Mouse (Mus musculus) embryonic stem cell, embryonic (primary cell): ENCODE measurements around the gene Vamp1.

Experiments
- CTCF ChIA-PET, 4 experiments: fragments of 300-600 bp in 2 of 4; fragments of 350-600 bp in 2 of 4; sonication (Branson Sonifier 250); formaldehyde crosslinking; loops; one replicate each; lab custom pipeline; 2022; ENCODE audit warnings: inconsistent platforms in 2 of 4; lab: Charles Lee
- POLR2A ChIA-PET, 4 experiments: fragments of 300-600 bp in 2 of 4; fragments of 350-600 bp in 2 of 4; sonication (Branson Sonifier 250); formaldehyde crosslinking; loops; one replicate each; lab custom pipeline; 2022; ENCODE audit warnings: antibody characterized with exemption in 4 of 4, inconsistent platforms in 1 of 4; lab: Charles Lee

The Vamp1 gene

DNA sequence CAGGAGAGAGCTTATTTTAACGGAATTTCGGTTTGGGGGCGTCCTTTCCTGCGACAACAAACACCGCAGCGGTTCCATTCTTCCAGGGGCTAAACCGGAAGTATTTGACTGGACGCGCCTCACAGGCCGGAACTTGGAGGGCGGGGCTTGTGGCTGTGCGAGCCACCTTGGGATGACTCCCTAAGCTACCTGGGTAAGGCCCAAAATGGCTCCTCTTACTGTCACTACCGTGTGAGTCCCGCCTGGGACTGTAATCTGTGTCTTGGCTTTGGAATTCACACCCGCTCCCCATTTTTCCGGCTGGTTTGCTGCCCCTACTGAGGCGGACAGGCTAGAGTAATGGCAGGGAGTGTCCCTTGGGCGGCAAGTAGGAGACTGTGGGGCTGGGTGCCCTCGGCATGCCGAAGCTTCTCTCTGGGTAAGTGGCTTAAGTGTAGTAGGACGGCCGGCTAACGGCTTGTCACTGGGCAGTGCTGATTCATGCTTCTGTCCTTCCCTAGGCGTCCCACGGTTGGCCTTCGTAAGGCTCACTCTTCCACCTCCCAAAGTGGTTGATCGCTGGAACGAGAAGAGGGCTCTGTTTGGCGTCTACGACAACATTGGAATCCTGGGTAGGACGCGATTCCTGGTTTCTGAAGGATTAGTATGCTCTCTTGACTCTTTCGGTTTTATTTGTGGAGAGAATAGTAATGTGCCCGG lies 23.2 kb upstream of the Vamp1 start:
- ChIA-PET CTCF (interaction anchor here (0.7 to 1.6 kb wide), 20 partner anchors 11 to 490 kb away, joined by 3 to 6 read pairs (median 3); partner anchors contain the start of genes Grcc10 (in 1 of the 4) and Mlf2 (in 1 of the 4)), POLR2A (interaction anchor here (0.5 to 7.4 kb wide), 151 partner anchors 8 to 717 kb away, joined by 3 to 305 read pairs (median 4); partner anchors contain the start of genes Gapdh (in 3 of the 4), Grcc10 (in 3 of the 4), Vamp1 (in 3 of the 4) and Cdca3 (in 2 of the 4))

DNA sequence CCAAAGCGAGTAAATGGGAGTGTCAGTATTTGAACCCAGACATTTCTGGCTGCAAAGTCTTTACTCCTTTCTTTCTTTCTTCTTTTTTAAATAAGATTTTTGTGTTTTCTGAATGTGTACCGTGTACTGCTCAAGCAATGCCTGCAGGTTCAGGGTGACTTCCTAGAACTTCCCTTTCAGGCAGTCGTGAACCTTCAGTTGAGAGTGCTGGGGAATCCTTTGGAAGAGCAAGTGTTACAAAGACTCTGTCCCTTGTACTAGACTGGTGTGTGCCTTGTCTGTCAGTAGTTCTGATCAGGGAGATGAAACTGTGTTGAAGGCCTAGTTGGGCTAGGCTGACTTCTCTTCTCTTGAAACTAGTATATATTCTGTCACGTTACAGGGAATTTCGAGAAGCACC lies 22.5 kb upstream of the Vamp1 start:
- CTCF ChIA-PET, result interaction anchor here in 1 of 4 experiments (1.3 kb wide), 1 partner anchor 31 kb away, joined by 4 read pairs; no protein-coding TSS in a partner anchor
- POLR2A ChIA-PET, result interaction anchor here (0.7 to 7.4 kb wide), 16 partner anchors 8 to 387 kb away, joined by 3 to 305 read pairs (median 12); partner anchors contain the start of genes Gapdh (in 1 of the 4) and Lpar5 (in 1 of the 4)

DNA sequence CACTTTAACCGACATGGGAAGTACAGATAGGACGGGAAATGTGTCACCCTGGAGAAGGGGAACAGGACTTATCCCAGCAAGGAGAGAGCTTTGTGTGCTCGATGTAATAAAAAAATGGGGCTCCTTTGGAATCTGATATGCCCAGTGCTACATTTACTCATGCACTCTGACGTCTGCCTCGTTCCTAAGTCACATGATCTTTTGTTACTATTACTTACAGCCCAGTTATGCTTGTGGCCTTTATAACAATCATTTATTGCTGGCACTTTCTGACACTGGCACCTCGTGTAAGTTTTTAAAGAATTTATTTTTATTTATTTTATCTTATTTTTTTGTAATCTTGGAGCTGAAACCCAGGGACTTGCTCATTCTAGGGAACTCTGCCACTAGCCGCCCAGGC lies 22.0 kb upstream of the Vamp1 start:
- ChIA-PET POLR2A (interaction anchor here in 3 of 4 experiments (0.6 to 7.4 kb wide), 6 partner anchors 9 to 56 kb away, joined by 3 to 305 read pairs (median 23); partner anchors contain the start of gene Gapdh (in 1 of the 3)), CTCF (no interaction called here)

DNA sequence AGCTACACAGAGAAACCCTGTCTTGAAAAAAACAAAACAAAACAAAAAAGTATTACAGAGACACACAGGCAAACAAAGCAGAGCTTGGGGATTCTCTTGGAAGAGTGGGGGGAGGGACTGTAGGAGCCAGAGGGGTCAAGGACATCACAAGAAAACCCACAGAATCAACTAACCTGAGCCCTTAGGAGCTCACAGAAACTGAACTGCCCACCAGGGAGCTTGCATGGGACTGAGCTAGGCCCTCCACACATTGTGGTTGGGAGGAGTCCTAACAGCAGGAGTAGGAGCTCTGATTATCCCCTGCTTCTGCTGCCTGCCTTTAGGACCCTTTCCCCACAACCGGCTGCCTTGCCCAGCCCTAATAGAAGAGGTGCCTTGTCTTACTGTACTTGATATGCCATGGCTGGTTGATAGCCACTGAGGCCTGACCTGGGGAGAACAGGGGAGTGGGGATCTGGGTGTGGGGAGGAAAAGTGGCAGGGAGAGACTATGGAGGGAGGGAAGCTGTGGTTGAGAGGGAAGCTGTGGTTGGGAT lies 19.7 kb upstream of the Vamp1 start:
- POLR2A ChIA-PET, result interaction anchor here (0.6 to 7.4 kb wide), 66 partner anchors 9 to 454 kb away, joined by 3 to 305 read pairs (median 4); partner anchors contain the start of genes Vamp1 (in 4 of the 4), Gapdh (in 2 of the 4), Grcc10 (in 2 of the 4) and Cdca3 (in 1 of the 4)
- CTCF ChIA-PET, result interaction anchor here (0.7 to 1.8 kb wide), 6 partner anchors 15 to 76 kb away, joined by 3 to 6 read pairs (median 3); no protein-coding TSS in a partner anchor

DNA sequence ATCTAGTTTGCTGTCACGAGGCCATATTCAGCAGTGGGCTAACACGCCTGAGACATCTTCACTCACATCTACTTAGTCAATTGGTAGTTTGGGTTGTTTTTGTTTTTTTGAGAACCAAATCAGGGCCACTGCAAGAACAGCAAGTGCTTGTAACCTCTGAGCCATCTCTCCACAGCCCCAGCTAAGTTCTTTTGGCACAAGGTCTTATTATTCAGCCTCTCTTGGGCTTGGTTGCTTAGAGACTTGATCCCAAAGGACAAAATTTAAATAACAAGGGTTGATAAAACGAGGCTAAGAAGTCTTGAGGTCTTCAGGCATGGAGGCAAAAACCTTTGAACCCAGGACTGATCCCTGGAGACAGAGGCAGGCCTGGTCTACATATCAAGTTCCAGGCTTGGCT lies 19.1 kb upstream of the Vamp1 start:
- POLR2A ChIA-PET, result interaction anchor here (0.6 to 7.4 kb wide), 67 partner anchors 8 to 704 kb away, joined by 3 to 305 read pairs (median 4); partner anchors contain the start of genes Vamp1 (in 3 of the 4), Gapdh (in 2 of the 4), Grcc10 (in 2 of the 4) and C1rl (in 1 of the 4)
- CTCF ChIA-PET, result interaction anchor here (0.6 to 1.8 kb wide), 6 partner anchors 14 to 49 kb away, joined by 3 to 6 read pairs (median 3); no protein-coding TSS in a partner anchor

DNA sequence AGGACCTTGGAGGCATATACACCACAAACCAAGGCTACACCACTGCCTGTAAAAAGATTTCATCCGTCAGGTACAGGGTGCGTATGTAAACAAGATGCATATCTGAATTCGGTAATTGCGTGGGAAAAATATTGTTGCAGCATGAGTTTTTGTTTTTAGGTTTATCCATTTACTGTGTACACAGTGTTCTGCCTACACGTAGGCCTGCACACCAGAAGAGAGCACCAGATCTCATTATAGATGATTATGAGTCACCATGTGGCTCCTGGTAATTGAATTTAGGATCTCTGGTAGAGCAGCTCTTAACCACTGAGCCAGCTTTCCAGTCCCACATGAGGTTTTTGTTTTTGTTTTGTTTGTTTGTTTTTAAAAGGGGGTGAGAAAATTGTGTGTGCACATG lies 18.2 kb upstream of the Vamp1 start:
- ChIA-PET POLR2A (interaction anchor here (0.6 to 7.4 kb wide), 35 partner anchors 8 to 704 kb away, joined by 3 to 305 read pairs (median 5); partner anchors contain the start of genes Vamp1 (in 3 of the 4), Gapdh (in 2 of the 4), Grcc10 (in 2 of the 4) and C1rl (in 1 of the 4)), CTCF (interaction anchor here in 3 of 4 experiments (0.6 to 1.5 kb wide), 3 partner anchors 13 to 60 kb away, joined by 3 read pairs; no protein-coding TSS in a partner anchor)

DNA sequence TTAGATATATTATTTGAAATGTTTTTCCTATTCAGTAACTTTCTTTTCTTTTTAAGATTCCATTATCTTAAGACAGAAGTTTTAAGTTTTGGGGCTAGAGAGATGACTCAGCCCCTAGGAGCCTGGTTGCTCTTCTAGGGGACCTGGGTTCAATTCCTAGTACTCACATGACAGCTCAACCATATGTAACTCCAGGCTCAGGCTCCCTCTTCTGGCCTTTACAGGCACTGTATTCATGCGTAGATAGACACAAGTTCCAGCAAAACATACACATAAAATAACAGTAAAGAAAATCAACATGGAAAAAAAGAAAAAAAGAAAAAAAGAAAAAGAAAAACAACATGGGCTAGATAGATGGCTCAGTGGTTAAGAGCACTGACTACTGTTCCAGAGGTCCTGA lies 4.9 kb upstream of the Vamp1 start:
- POLR2A ChIA-PET, result interaction anchor here in 3 of 4 experiments (0.8 to 2.0 kb wide), 7 partner anchors 19 to 61 kb away, joined by 3 to 13 read pairs (median 3); partner anchors contain the start of genes Mrpl51 (in 1 of the 3) and Ncapd2 (in 1 of the 3)
- CTCF ChIA-PET, result interaction anchor here (0.6 to 1.6 kb wide), 13 partner anchors 9 to 220 kb away, joined by 3 to 7 read pairs (median 3); partner anchors contain the start of genes Mrpl51 (in 2 of the 4) and Ncapd2 (in 2 of the 4)

DNA sequence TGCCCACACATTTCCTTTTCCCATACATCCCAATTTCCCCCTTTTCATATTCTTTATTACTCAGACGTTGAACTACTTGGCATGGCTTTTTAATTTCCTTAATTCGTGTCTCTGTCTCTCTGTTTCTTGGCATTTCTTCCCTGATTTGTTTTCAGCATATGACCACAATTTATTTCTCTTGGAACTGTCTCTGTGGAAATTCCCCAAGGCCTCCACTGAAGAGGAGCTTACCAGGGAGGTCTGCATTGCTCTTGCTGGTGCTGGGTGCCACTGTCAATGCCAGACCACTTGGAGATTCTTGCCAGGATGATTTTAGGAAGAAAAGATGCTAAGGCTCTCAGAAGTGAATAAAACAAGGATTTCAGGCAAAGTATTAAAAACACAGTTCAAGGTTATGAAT lies 2.7 kb upstream of the Vamp1 start:
- ChIA-PET CTCF (interaction anchor here in 1 of 4 experiments (1.0 kb wide), 1 partner anchor 62 kb away, joined by 3 read pairs; no protein-coding TSS in a partner anchor), POLR2A (interaction anchor here in 3 of 4 experiments (1.0 to 1.3 kb wide), 8 partner anchors 8 to 58 kb away, joined by 3 to 5 read pairs (median 4); partner anchors contain the start of genes Gapdh (in 1 of the 3), Mrpl51 (in 1 of the 3) and Ncapd2 (in 1 of the 3))

DNA sequence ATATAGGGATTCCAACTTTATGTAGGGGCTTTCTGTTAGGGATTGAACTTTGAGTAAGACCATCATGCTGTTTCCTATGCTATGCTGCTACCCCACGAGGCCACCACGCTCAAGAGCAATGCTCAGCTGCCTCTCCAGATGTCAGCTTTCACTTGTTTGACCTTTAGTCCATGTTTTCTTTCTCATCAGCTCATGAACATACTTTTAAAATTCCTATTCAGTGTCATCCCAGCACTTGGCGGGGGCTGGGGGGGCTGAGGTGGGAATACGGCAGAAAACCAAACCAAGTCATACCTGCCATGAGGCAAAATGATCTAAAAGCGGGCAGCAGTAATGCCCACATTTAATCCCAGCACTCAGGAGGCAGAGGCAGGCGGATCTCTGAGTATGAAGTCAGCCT lies 2.2 kb upstream of the Vamp1 start:
- ChIA-PET POLR2A (interaction anchor here in 2 of 4 experiments (1.0 to 1.4 kb wide), 8 partner anchors 17 to 59 kb away, joined by 3 to 5 read pairs (median 4); partner anchors contain the start of genes Mrpl51 (in 2 of the 2), Ncapd2 (in 2 of the 2) and Gapdh (in 1 of the 2)), CTCF (interaction anchor here in 1 of 4 experiments (1.0 kb wide), 1 partner anchor 62 kb away, joined by 3 read pairs; no protein-coding TSS in a partner anchor)

DNA sequence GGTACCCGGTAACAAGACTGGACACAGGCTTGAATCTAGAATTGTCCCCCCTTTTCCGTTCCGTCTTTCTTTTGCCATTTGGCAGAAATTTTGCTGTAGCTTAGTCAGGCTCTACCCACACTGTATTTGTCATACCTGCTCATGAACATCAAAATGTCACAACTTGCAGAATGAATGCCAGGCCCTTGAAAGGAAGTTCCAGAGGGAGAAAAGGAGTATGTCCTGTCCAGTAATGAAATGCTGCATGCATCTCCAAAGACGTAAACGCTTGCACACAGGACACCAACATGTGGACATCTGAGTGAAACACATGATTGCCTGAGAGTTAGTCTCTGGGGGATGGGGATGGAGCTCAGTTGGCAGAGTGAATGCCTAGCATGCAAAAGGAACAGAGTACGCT lies 1.6 kb upstream of the Vamp1 start:
- ChIA-PET POLR2A (interaction anchor here in 2 of 4 experiments (0.9 to 3.4 kb wide), 4 partner anchors 17 to 49 kb away, joined by 4 to 35 read pairs (median 4); partner anchors contain the start of genes Mrpl51 (in 2 of the 2), Ncapd2 (in 2 of the 2) and Gapdh (in 1 of the 2)), CTCF (interaction anchor here in 1 of 4 experiments (1.0 kb wide), 1 partner anchor 61 kb away, joined by 3 read pairs; no protein-coding TSS in a partner anchor)

DNA sequence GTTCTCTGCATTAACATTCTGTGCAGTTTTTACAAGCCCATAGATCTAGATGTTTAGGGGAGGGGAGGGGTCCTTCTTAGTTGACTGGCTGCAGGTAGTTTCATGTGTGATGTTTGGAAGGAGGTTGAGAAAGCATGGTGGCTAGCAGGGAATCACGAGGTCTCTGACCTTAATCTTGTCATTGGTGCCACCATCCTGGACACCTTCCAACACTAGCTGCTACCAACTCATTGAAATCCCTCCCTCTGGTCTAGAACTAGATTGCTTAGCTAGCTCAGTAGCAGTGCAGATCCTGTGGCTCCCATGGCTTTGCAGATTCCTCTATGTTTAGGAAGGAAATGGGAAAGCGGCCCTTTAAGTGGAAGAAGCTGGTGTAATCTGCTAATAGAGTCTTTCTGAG lies 1.5 kb downstream of the Vamp1 start:
- ChIA-PET POLR2A (interaction anchor here in 2 of 4 experiments (0.7 to 3.4 kb wide), 8 partner anchors 11 to 55 kb away, joined by 3 to 61 read pairs (median 20); partner anchors contain the start of genes Gapdh (in 2 of the 2), Mrpl51 (in 2 of the 2) and Ncapd2 (in 2 of the 2)), CTCF (no interaction called here)

DNA sequence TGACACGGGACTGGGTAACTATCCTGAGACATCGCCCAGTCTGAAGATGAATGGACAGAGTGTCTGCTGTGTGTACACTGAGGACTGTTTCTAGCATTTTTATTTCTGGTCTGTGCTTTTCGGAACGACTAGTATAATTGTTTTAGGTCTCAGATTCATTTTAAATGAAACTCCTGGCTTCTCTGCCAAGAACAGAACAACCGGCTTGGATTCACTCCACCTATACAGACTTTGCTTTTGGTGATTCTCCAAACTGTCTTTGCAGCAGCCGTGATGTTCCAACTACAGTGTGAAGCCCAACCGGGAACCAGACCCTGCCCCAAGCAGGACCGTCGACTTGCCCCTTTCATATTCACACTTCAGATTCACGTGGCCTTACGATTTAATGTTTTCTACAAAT lies 2.5 kb downstream of the Vamp1 start:
- POLR2A ChIA-PET, result interaction anchor here in 3 of 4 experiments (0.6 to 4.8 kb wide), 14 partner anchors 12 to 385 kb away, joined by 3 to 21 read pairs (median 4); partner anchors contain the start of genes Mrpl51 (in 1 of the 3) and Ncapd2 (in 1 of the 3)
- CTCF ChIA-PET, result interaction anchor here in 1 of 4 experiments (0.9 to 2.1 kb wide), 2 partner anchors 13 to 54 kb away, joined by 3 to 8 read pairs; no protein-coding TSS in a partner anchor

DNA sequence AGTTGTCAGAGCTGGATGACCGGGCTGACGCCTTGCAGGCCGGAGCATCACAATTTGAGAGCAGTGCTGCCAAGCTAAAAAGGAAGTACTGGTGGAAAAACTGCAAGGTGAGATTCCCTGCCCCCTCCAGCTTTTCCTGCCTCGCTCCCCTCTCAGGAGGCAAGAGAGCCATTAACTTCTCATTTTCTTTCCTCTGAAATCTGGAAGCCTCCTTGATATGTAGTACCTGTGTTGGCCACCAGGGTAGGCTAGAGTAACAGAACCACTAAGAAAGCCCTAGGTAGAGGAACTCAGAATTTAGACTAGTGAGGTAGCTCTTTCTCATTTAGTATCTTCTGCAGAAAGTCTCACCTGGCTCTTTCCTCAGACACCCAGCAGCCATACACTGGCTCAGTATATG lies 3.6 kb downstream of the Vamp1 start:
- CTCF ChIA-PET, result interaction anchor here (0.5 to 2.6 kb wide), 26 partner anchors 8 to 278 kb away, joined by 3 to 10 read pairs (median 4); partner anchors contain the start of genes Tapbpl (in 3 of the 4) and Lpar5 (in 1 of the 4)
- POLR2A ChIA-PET, result interaction anchor here (0.7 to 4.8 kb wide), 28 partner anchors 11 to 384 kb away, joined by 3 to 21 read pairs (median 4); partner anchors contain the start of genes Mrpl51 (in 3 of the 4), Ncapd2 (in 3 of the 4), Lpar5 (in 1 of the 4) and Tapbpl (in 1 of the 4)

DNA sequence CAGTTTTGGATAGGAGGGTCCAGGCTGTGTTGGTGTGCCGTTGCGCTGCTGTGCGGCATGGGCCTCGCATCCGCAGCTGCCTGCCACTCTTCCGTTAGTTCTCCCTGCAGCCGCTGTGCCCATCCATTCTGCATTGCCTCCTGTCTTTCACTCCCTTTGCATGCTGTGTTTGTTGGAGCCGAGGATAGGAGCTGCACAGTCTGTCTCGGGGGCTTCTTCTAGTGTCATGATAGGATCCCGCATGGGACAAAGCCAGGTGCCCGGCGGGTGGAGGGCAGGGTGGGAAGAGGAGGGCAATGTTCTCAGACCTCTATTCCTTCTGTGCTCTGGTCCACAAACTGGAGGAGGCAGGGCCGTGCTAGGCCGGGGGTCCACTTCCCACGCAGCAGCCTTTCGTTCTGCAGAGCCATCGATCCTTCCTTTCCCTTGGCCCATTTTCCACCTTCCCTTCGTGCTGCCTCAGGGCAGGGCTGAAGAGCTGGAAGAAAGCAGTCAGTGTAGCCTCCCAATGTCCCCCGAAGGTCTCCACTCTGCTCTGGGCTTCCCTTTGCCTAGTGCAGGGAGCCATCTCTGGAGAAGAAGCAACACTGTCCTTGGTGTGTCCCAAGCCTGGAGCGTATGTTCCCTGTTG lies 5.9 kb downstream of the Vamp1 start:
- POLR2A ChIA-PET, result interaction anchor here in 3 of 4 experiments (0.8 to 4.8 kb wide), 12 partner anchors 8 to 216 kb away, joined by 3 to 21 read pairs (median 3); partner anchors contain the start of genes Mrpl51 (in 2 of the 3), Ncapd2 (in 1 of the 3) and Tapbpl (in 1 of the 3)
- CTCF ChIA-PET, result interaction anchor here in 2 of 4 experiments (0.6 kb wide), 2 partner anchors 141 to 274 kb away, joined by 3 to 6 read pairs; partner anchors contain the start of gene Cd9 (in 1 of the 2)

DNA sequence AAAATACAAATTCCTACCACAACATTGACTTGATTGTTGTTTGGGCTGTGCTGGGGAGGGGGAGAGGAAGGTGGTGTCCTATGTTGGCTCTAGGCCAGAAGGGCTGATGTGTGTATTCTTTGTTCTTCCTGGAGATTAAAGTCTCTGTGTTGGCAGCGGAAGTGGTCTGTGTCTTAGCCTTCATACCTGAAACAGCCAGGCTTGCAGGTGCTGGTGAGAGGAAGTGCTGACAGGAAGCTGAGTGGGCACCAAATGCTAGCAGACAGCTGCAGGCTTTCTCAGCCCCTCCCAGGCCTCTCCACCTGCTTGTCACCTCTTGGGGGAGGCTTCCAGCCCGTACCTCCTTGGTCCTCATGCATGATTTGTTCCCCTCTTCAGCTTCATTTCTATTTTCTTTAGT lies 6.8 kb downstream of the Vamp1 start:
- ChIA-PET CTCF (no interaction called here), POLR2A (interaction anchor here in 2 of 4 experiments (0.9 to 4.8 kb wide), 3 partner anchors 49 to 60 kb away, joined by 3 to 21 read pairs (median 3); no protein-coding TSS in a partner anchor)

DNA sequence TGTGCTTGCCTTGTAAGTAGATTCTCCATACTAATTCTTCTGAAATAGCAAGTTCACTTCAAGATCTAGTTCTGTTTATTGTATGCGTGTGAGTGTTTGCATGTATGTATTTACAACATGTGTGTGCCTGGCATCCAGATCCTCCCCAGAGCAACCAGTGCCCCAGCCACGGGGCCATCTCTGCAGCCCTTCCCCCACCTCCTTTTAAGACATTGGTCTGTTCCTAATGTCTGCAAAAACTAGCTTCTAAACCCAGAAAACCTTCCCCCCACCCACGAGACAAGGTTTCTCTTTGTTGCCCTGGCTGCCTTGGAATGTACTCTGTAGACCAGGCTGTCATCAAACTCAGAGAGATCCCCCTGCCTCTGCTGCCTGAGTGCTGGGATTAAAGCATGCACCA lies 7.2 kb downstream of the Vamp1 start:
- POLR2A ChIA-PET, result interaction anchor here in 1 of 4 experiments (1.0 to 4.8 kb wide), 2 partner anchors 58 to 61 kb away, joined by 3 to 21 read pairs; no protein-coding TSS in a partner anchor

More for the DNA sequence above, 7.2 kb downstream of the Vamp1 start:
- CTCF ChIA-PET, result no interaction called here
